In the genomic region with DNA sequence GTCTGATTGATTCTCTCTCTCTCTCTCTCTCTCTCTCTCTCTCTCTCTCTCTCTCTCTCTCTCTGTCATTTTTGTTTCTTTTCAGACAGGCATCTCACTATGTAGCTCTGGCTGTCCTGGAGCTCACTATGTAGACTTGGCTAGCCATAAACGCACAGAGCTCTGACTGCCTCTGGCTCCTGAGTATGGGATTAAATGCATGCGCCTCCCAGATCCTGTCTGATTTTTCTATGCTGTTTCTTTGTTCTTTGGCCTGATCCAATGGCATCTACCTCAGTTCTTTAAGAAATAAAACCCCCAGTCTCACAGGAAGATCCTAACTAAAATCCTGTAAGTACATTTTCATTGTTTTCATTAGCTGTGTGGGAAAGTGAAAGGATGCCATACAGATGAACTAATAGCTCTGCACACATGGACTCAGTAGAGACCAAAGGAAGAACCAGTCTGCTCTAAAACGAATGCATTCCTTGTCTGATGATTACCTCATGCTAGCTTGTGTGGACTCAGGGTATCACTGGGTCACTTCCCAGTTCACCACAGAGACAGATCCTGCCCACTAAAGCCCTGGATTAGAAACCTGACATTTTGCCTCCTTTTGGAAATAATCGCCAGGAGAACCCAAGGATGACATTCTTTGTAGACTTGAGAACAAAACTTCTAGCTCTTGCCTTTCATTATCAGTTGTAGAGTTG, we compare ENCODE assay signal across 1 mouse cellular context.
TF ChIP-seq lines count a peak whose summit lies in the region.

No protein-coding gene starts in this region.

TF ChIP-seq in myocyte, 11 proteins besides CTCF, POLR2A, EP300 and RAD21:
- TF ChIP-seq TCF3 (IDR thresholded peaks at IDR 0.05; ENCODE audit: insufficient read length, low read depth) (no peak), MYOG (IDR thresholded peaks at IDR 0.05; ENCODE audit: control insufficient read depth in 1 of 3, insufficient read depth in 1 of 3, insufficient read length in 2 of 3, low read depth in 2 of 3) (no peak), MYOD1 (IDR thresholded peaks at IDR 0.05; ENCODE audit: control insufficient read depth in 1 of 3, insufficient read length in 2 of 3, low read depth in 2 of 3) (no peak), CEBPB (IDR thresholded peaks at IDR 0.05; ENCODE audit: insufficient read depth, poor library complexity, severe bottlenecking) (no peak)
TF ChIP-seq in myocyte: peak in this region for 0.
